Mouse (Mus musculus) liver, postnatal 0 days (tissue): ENCODE measurements around the gene Car11.

Experiments used
- CTCF ChIP-seq: sonication (generic); IDR thresholded peaks from 2 replicates; pipeline ENCODE4 v1.5.1; 2016; ENCODE audit warnings: antibody characterized with exemption, low read depth
- EP300 ChIP-seq: IDR thresholded peaks from 2 replicates; pipeline ENCODE4 v1.6.1; 2016; ENCODE audit warnings: antibody characterized with exemption, low read depth, mild to moderate bottlenecking

DNA sequence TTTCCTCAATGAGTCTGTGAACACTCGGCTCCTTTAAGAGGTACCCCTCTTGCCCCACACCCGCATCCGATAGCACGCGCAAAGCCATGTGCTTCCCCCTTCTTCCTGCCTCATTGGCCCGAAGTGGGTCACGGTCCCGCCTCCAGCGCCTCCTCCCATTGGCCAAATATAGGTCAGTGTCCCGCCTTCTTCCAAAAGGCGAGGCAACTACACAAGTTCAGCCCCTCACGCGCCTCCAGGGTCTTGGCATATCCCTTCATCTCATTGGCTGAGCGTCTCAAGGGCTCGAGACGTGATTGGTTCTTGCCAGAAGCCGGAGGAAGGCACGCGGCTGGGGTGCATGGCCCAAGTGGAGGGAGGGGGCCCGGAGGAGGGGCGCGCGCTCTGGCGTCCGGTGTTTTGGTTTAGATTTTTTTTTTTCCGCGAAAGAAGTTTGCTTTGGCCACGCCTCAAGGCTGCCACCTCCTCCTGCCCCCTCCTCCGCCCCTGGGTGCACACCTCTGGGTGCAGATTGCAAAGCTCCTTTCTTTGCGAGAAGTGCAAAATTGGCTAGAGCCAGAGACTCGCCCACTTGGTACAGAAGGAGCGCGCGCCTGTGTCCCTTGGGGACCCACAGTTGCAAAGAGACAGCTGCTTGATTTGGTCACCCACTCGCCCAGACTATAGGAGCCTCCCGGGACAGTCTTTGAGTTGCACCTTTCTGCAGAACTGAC lies 5.2 kb downstream of the Car11 start, which contains the start of gene Dbp:
- no peak for TF ChIP-seq CTCF
- TF ChIP-seq EP300: no peak
